ENCODE assay signal across 9 mouse cellular contexts in genomic region chr5:123256841-123257755, GRCm38 (mm10). TPM values are rescaled to one million over a fixed set of nuclear protein-coding genes. Genes with fewer than 3 reads are reported as not detected.
DNase-seq lines count a peak whose midpoint lies in the region; ATAC-seq lines count a peak whose summit lies in the region.
"Had no signal": no experiment of that assay in that cellular context is flagged by ENCODE, and none has a peak within 500 bp of the region (broad histone marks: within the 10 kb centered on the region; RNA-seq: fewer than 3 reads in every experiment).

No protein-coding gene starts in this region.

- no peaks in the 10 kb centered on the region for H3K36me3 ChIP-seq in embryonic facial prominence, embryonic 14.5 days (ENCODE audit: control insufficient read depth, insufficient read depth, low read length)
- no peaks in the 10 kb centered on the region for H3K36me3 ChIP-seq in midbrain, embryonic 12.5 days

- 0 out of 2 replicates have a peak overlapping the region, but pooled peaks have one; percentile 32 for H3K9ac ChIP-seq in embryonic facial prominence, embryonic 14.5 days (ENCODE audit: low read depth, low read length)
- peak overlapping the region; percentile 24; the same call in 1 of the 2 replicates for H3K9ac ChIP-seq in midbrain, embryonic 12.5 days (replicated peaks)

- no peak; the same call in 1 of the 2 replicates for ATAC-seq in cerebellum, adult (ENCODE audit: insufficient number of reproducible peaks, low FRiP score, low TSS enrichment)
- peak; percentile 41; the same call in 1 of the 2 replicates for ATAC-seq in embryonic facial prominence, embryonic 14.5 days (ENCODE audit: low read depth)
- ATAC-seq in midbrain, embryonic 12.5 days (ENCODE audit: low FRiP score, low read depth) = no peak

- 19% methylated on average over 23 of the region's 23 CpGs for WGBS in embryonic facial prominence, embryonic 14.5 days
- WGBS in midbrain, embryonic 12.5 days = 35% methylated on average over 23 of the region's 23 CpGs

- H3K4me3 ChIP-seq in embryonic facial prominence, embryonic 14.5 days (ENCODE audit: low read depth, low read length) = peak overlapping the region; percentile 21
- H3K4me3 ChIP-seq in midbrain, embryonic 12.5 days = no peak overlapping the region
- H3K4me3 ChIP-seq: erythroblast, embryonic 14.5 days had no signal

- H3K4me2 ChIP-seq in embryonic facial prominence, embryonic 14.5 days (ENCODE audit: low read depth, low read length) = peak overlapping the region; percentile 47
- H3K4me2 ChIP-seq in midbrain, embryonic 12.5 days (replicated peaks) = peak overlapping the region; percentile 32; the same call in 1 of the 2 replicates

- no peaks in the 10 kb centered on the region for H3K4me1 ChIP-seq in embryonic facial prominence, embryonic 14.5 days (ENCODE audit: control insufficient read depth, insufficient read depth, low read length)
- H3K4me1 ChIP-seq in midbrain, embryonic 12.5 days = peaks cover 11% of the 10 kb centered on the region

- intact Hi-C loops in heart, postnatal 36 days (cut with DNase I) = no loop called here

- peak; percentile 34 for DNase-seq in cerebellum, adult 11 months
- DNase-seq in embryonic facial prominence, embryonic 14.5 days (ENCODE audit: low spot score) = peak; percentile 77
- peak; percentile 6 to 18 for DNase-seq in heart, postnatal 36 days
- peak; percentile 75 to 86 for DNase-seq in left cerebral cortex, adult 18-20 months (ENCODE audit: low spot score in 2 of 2)
- peak; percentile 8 for DNase-seq in yolk sac, embryonic 10.5 days (ENCODE audit: low spot score)
- no peak for DNase-seq in urinary bladder, postnatal 36 days (ENCODE audit: low spot score in 2 of 2)

- H3K9me3 ChIP-seq in embryonic facial prominence, embryonic 14.5 days (ENCODE audit: control insufficient read depth, low read length) = no peaks in the 10 kb centered on the region
- H3K9me3 ChIP-seq in midbrain, embryonic 12.5 days = no peaks in the 10 kb centered on the region

- no peaks in the 10 kb centered on the region for H3K27me3 ChIP-seq in embryonic facial prominence, embryonic 14.5 days (replicated peaks; ENCODE audit: control insufficient read depth, insufficient read depth, low read length)
- H3K27me3 ChIP-seq in midbrain, embryonic 12.5 days = peaks cover 14% of the 10 kb centered on the region; the same call in 1 of the 2 replicates

- peak overlapping the region; percentile 88 for H3K27ac ChIP-seq in embryonic facial prominence, embryonic 14.5 days (replicated peaks; ENCODE audit: low read depth, low read length)
- H3K27ac ChIP-seq in midbrain, embryonic 12.5 days (replicated peaks) = peak overlapping the region; percentile 70

RNA-seq across cellular contexts. Expression of gene Wdr66, which starts 5.2 kb away (rescaled TPM):
- 2.5 and 3.2 TPM in 2 replicates for polyA plus RNA-seq in embryonic facial prominence, embryonic 14.5 days (2014; fragmentation: Nextera tagmentation; extraction: Ambion mirVana)
- 1 to 10 TPM in 1 of 2 experiments, under 1 TPM in 1; 0.97 to 1.4 TPM for total RNA-seq in heart, postnatal 36 days (2021)
- 1 to 10 TPM; 3.8 to 4.2 TPM for total RNA-seq in left cerebral cortex, adult 18-20 months (2021)
- polyA plus RNA-seq in midbrain, embryonic 12.5 days (2016; fragmentation: Nextera tagmentation; extraction: Ambion mirVana) = 0.86 and 1.1 TPM in 2 replicates

Comparison
In these comparisons a context has a peak if more than half of its experiments do, and no peak if none do; other contexts are left out.
1. DNase-seq: peak in cerebellum, adult 11 months (single experiment), embryonic facial prominence, embryonic 14.5 days (single experiment), heart, postnatal 36 days (2 of 2), left cerebral cortex, adult 18-20 months (2 of 2) and yolk sac, embryonic 10.5 days (single experiment); none in urinary bladder, postnatal 36 days (0 of 2).